Mouse (Mus musculus) MEL (cell line): Measurements from ENCODE around the gene Nell2. TPM values are rescaled to one million over a fixed set of nuclear protein-coding genes. Genes with fewer than 3 reads are reported as not detected.

Source experiments
- DNase-seq: peaks from one replicate; pipeline ENCODE4 v3.0.0; 2011; ENCODE audit warnings: low read depth, low spot score
- H3K27ac ChIP-seq: 2 replicates; pipeline ENCODE4 v1.5.1; 2012; ENCODE audit warnings: low read depth, mild to moderate bottlenecking, control low read depth, low read length, moderate library complexity; ENCODE audit not compliant: control insufficient read depth
- H3K27me3 ChIP-seq, 2 experiments: fragments of 150-350 bp in 1 of 2; sonication (generic) in 1 of 2; 2 replicates each; pipeline ENCODE4 v1.6.1; 2012; ENCODE audit warnings: low read length in 2 of 2, mild to moderate bottlenecking in 2 of 2, improper control_type of control experiment in 1 of 2, moderate library complexity in 1 of 2; ENCODE audit not compliant: insufficient read depth in 2 of 2, control insufficient read depth in 1 of 2
- H3K36me3 ChIP-seq, 2 experiments: 2 replicates each; pipeline ENCODE4 v1.6.1; 2012 to 2014; ENCODE audit warnings: low read length in 2 of 2, improper control_type of control experiment in 1 of 2, inconsistent platforms in 1 of 2, mild to moderate bottlenecking in 1 of 2; ENCODE audit not compliant: insufficient read depth in 2 of 2, control insufficient read depth in 1 of 2
- H3K4me1 ChIP-seq, 2 experiments: fragments of 150-350 bp in 1 of 2; sonication (generic) in 1 of 2; 2 replicates each; pipeline ENCODE4 v1.6.1; 2012; ENCODE audit warnings: low read length in 2 of 2, improper control_type of control experiment in 1 of 2, mild to moderate bottlenecking in 1 of 2; ENCODE audit not compliant: insufficient read depth in 2 of 2, control insufficient read depth in 1 of 2
- H3K4me3 ChIP-seq, 2 experiments: fragments of 150-350 bp in 1 of 2; sonication (generic) in 1 of 2; 2 replicates each; pipeline ENCODE4 v1.5.1; 2012; ENCODE audit warnings: low read depth in 2 of 2, low read length in 2 of 2, mild to moderate bottlenecking in 2 of 2, moderate library complexity in 2 of 2, control low read depth in 1 of 2, improper control_type of control experiment in 1 of 2; ENCODE audit not compliant: control insufficient read depth in 1 of 2, insufficient read depth in 1 of 2
- H3K79me2 ChIP-seq: 2 replicates; pipeline ENCODE4 v1.6.1; 2012; ENCODE audit warnings: mild to moderate bottlenecking, low read length, moderate library complexity; ENCODE audit not compliant: control insufficient read depth, poor library complexity, insufficient read depth
- H3K9ac ChIP-seq: 2 replicates; pipeline ENCODE4 v1.6.1; 2012; ENCODE audit warnings: low read depth, mild to moderate bottlenecking, control low read depth, low read length, moderate library complexity; ENCODE audit not compliant: control insufficient read depth, poor library complexity, severe bottlenecking
- H3K9me3 ChIP-seq: fragments of 150-350 bp; sonication (generic); replicated peaks from 2 replicates; pipeline ENCODE4 v1.6.1; 2012; ENCODE audit warnings: mild to moderate bottlenecking, low read length, improper control_type of control experiment, moderate library complexity; ENCODE audit not compliant: insufficient read depth
- BHLHE40 ChIP-seq: IDR thresholded peaks from 2 replicates; pipeline ENCODE4 v1.6.1; 2012; ENCODE audit warnings: low read depth, mild to moderate bottlenecking, inconsistent platforms, low read length, improper control_type of control experiment, borderline replicate concordance
- CHD1 ChIP-seq: IDR thresholded peaks from 2 replicates; pipeline ENCODE4 v1.6.1; 2012; ENCODE audit warnings: low read depth, mild to moderate bottlenecking, inconsistent platforms, low read length, improper control_type of control experiment
- CHD2 ChIP-seq: IDR thresholded peaks from 2 replicates; pipeline ENCODE4 v1.6.1; 2011; ENCODE audit warnings: low read length, improper control_type of control experiment
- EP300 ChIP-seq, 2 experiments: IDR thresholded peaks; 2 replicates each; pipeline ENCODE4 v1.6.1; 2011; ENCODE audit warnings: improper control_type of control experiment in 2 of 2, low read length in 2 of 2, low read depth in 1 of 2, mild to moderate bottlenecking in 1 of 2
- GATA1 ChIP-seq: IDR thresholded peaks from 2 replicates; pipeline ENCODE4 v1.6.1; 2011; ENCODE audit warnings: low read depth, low read length, improper control_type of control experiment
- JUND ChIP-seq: IDR thresholded peaks from 2 replicates; pipeline ENCODE4 v1.6.1; 2011; ENCODE audit warnings: low read depth, mild to moderate bottlenecking, improper control_type of control experiment, low read length
- MAFK ChIP-seq: IDR thresholded peaks from 2 replicates; pipeline ENCODE4 v1.6.1; 2011; ENCODE audit warnings: low read depth, mild to moderate bottlenecking, low read length, improper control_type of control experiment, borderline replicate concordance
- MAZ ChIP-seq: IDR thresholded peaks from 2 replicates; pipeline ENCODE4 v1.6.1; 2012; ENCODE audit warnings: low read depth, mild to moderate bottlenecking, inconsistent platforms, low read length, improper control_type of control experiment
- MXI1 ChIP-seq: IDR thresholded peaks from 2 replicates; pipeline ENCODE4 v1.6.1; 2011; ENCODE audit warnings: mild to moderate bottlenecking, low read depth, low read length, improper control_type of control experiment
- MYC ChIP-seq: IDR thresholded peaks from 2 replicates; pipeline ENCODE4 v1.6.1; 2011; ENCODE audit warnings: low read depth, mild to moderate bottlenecking, low read length, improper control_type of control experiment, moderate library complexity
- POLR2AphosphoS2 ChIP-seq: IDR thresholded peaks from 2 replicates; pipeline ENCODE4 v1.6.1; 2011; ENCODE audit warnings: low read length, improper control_type of control experiment
- SIN3A ChIP-seq: IDR thresholded peaks from 2 replicates; pipeline ENCODE4 v1.6.1; 2012; ENCODE audit warnings: low read length, improper control_type of control experiment, inconsistent platforms
- SMC3 ChIP-seq: IDR thresholded peaks from 2 replicates; pipeline ENCODE4 v1.6.1; 2011; ENCODE audit warnings: low read depth, low read length, improper control_type of control experiment
- TAL1 ChIP-seq: IDR thresholded peaks from 2 replicates; pipeline ENCODE4 v1.6.1; 2012; ENCODE audit warnings: mild to moderate bottlenecking, inconsistent platforms, low read length, moderate library complexity, mixed read lengths
- TBP ChIP-seq: IDR thresholded peaks from 2 replicates; pipeline ENCODE4 v1.8.0; 2011; ENCODE audit warnings: low read depth, low read length, improper control_type of control experiment
- TCF12 ChIP-seq: IDR thresholded peaks from 2 replicates; pipeline ENCODE4 v1.6.1; 2014; ENCODE audit warnings: low read depth, mild to moderate bottlenecking, inconsistent platforms, low read length, improper control_type of control experiment, moderate library complexity
- USF1 ChIP-seq: IDR thresholded peaks from 2 replicates; pipeline ENCODE4 v1.6.1; 2014; ENCODE audit warnings: low read depth, mild to moderate bottlenecking, inconsistent platforms, low read length, improper control_type of control experiment, moderate library complexity
- USF2 ChIP-seq, 2 experiments: IDR thresholded peaks; 2 replicates each; pipeline ENCODE4 v1.6.1; 2011 to 2012; ENCODE audit warnings: improper control_type of control experiment in 2 of 2, low read length in 2 of 2, borderline replicate concordance in 1 of 2, inconsistent platforms in 1 of 2, low read depth in 1 of 2, mild to moderate bottlenecking in 1 of 2; ENCODE audit not compliant: insufficient read depth in 1 of 2
- ZC3H11A ChIP-seq: IDR thresholded peaks from 2 replicates; pipeline ENCODE4 v1.6.1; 2012; ENCODE audit warnings: low read depth, mild to moderate bottlenecking, inconsistent platforms, low read length, improper control_type of control experiment
- ZMIZ1 ChIP-seq: IDR thresholded peaks from 2 replicates; pipeline ENCODE4 v1.6.1; 2012; ENCODE audit warnings: low read depth, mild to moderate bottlenecking, inconsistent platforms, low read length, improper control_type of control experiment, moderate library complexity
- ZNF384 ChIP-seq: IDR thresholded peaks from 2 replicates; pipeline ENCODE4 v1.6.1; 2012; ENCODE audit warnings: low read depth, mild to moderate bottlenecking, inconsistent platforms, low read length, improper control_type of control experiment
- polyA plus RNA-seq, 2 experiments: library from polyadenylated mRNA; stranded (reverse) in 1 of 2; unstranded in 1 of 2; fragments of >175 nt in 1 of 2; fragments of >200 nt in 1 of 2; gene quantifications; 2 replicates each; pipeline versions ENCODE4 v1.2.1 to v1.2.4; 2012; ENCODE audit warnings: low replicate concordance in 2 of 2, low read depth in 1 of 2; ENCODE audit not compliant: insufficient read length in 2 of 2, insufficient read depth in 1 of 2, missing spikeins in 1 of 2
- total RNA-seq: library from RNA; depleted of rRNA; stranded (reverse); fragments of 300-350 nt; gene quantifications from 2 replicates; pipeline ENCODE4 v1.2.3, GENCODE M21; 2012

Nell2 gene
- total and polyA plus RNA-seq, 3 experiments: not detected

DNA sequence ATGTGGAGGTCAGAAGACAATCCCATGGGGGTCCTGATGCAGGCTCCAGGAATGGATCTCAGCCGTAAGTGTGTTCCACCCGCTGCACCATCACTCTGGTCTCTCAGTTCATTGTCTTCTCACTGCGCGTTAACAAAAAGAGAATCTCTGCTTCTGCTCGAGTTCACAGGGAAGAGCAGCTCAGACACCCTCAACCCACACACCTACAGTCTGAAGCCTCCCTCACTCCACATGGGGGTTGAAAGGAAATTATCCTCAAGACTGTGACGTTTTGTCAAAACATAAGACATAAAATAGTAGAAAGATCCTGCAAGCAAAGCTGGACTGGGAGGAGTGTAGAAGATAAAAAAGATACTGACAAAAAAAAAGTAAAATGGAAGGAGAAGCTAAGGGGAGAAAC is 6.3 kb upstream of the Nell2 start:
- no peaks in the 10 kb centered on the region for H3K9me3 ChIP-seq
- no peaks in the 10 kb centered on the region for H3K36me3 ChIP-seq
- no peak overlapping the region for H3K27ac ChIP-seq
- H3K27me3 ChIP-seq: no peaks in the 10 kb centered on the region
- DNase-seq: no peak
- no peak overlapping the region for H3K4me3 ChIP-seq
- no peaks in the 10 kb centered on the region for H3K79me2 ChIP-seq
- H3K9ac ChIP-seq: no peak overlapping the region
- H3K4me1 ChIP-seq: no peaks in the 10 kb centered on the region
- TF ChIP-seq SIN3A (no peak), ZC3H11A (no peak), GATA1 (no peak)

- DNase-seq: no peak
- TF ChIP-seq ZMIZ1 (no peak), TCF12 (no peak), POLR2AphosphoS2 (no peak), GATA1 (no peak), SMC3 (no peak), MXI1 (no peak), EP300 (IDR thresholded peaks at IDR 0.05; ENCODE audit: low read depth in 1 of 2, low read length in 2 of 2) (no peak), CHD1 (no peak), USF1 (no peak), CHD2 (no peak), TBP (no peak), MAZ (no peak), MAFK (no peak), USF2 (IDR thresholded peaks at IDR 0.05; ENCODE audit: borderline replicate concordance in 1 of 2, insufficient read depth in 1 of 2, low read depth in 1 of 2, low read length in 2 of 2) (no peak), ZNF384 (no peak), SIN3A (no peak), TAL1 (no peak), MYC (no peak), JUND (no peak), BHLHE40 (no peak)
- TF ChIP-seq, all 39 proteins: peak for 0
- no peaks in the 10 kb centered on the region for H3K4me1 ChIP-seq
Observed at GRCm38 (mm10) chr15:95527461-95527947, 855 bp downstream of the Nell2 start.

More at GRCm38 (mm10) chr15:95527461-95527947, 855 bp downstream of the Nell2 start:
- Histone ChIP-seq H3K36me3 (no peaks in the 10 kb centered on the region), H3K4me3 (no peak overlapping the region), H3K9ac (no peak overlapping the region), H3K27me3 (no peaks in the 10 kb centered on the region), H3K79me2 (no peaks in the 10 kb centered on the region), H3K9me3 (no peaks in the 10 kb centered on the region), H3K27ac (no peak overlapping the region)
